Mouse (Mus musculus) stomach, embryonic 15.5 days (tissue): ENCODE data around the gene Pnpla6. TPM values are rescaled to one million over a fixed set of nuclear protein-coding genes. Genes with fewer than 3 reads are reported as not detected.

Experiments used
- ATAC-seq: fragments of 200-750 bp; cut with Nextera tagmentation; 2 replicates; pipeline ENCODE4 v1.8.0; 2017; ENCODE audit warnings: low read depth, moderate number of reproducible peaks, moderate TSS enrichment; ENCODE audit not compliant: insufficient read depth, low FRiP score
- H3K27ac ChIP-seq: fragments of 300-500 bp; sonication (generic); 2 replicates; pipeline ENCODE4 v1.5.1; 2015; ENCODE audit warnings: mild to moderate bottlenecking, inconsistent platforms
- H3K27me3 ChIP-seq: fragments of 300-500 bp; sonication (generic); replicated peaks from 2 replicates; pipeline ENCODE4 v1.6.1; 2015; ENCODE audit warnings: inconsistent platforms
- H3K36me3 ChIP-seq: fragments of 300-500 bp; sonication (generic); 2 replicates; pipeline ENCODE4 v1.6.1; 2015; ENCODE audit warnings: inconsistent platforms
- H3K4me1 ChIP-seq: fragments of 300-500 bp; sonication (generic); 2 replicates; pipeline ENCODE4 v1.6.1; 2015; ENCODE audit warnings: inconsistent platforms
- H3K4me2 ChIP-seq: fragments of 300-500 bp; sonication (generic); 2 replicates; pipeline ENCODE4 v1.6.1; 2015; ENCODE audit warnings: mild to moderate bottlenecking, inconsistent platforms
- H3K4me3 ChIP-seq: fragments of 300-500 bp; sonication (generic); replicated peaks from 2 replicates; pipeline ENCODE4 v1.5.1; 2015; ENCODE audit warnings: inconsistent platforms
- H3K9ac ChIP-seq: fragments of 300-500 bp; sonication (generic); 2 replicates; pipeline ENCODE4 v1.6.1; 2015; ENCODE audit warnings: inconsistent platforms
- H3K9me3 ChIP-seq: fragments of 300-500 bp; sonication (generic); 2 replicates; pipeline ENCODE4 v1.6.1; 2016; ENCODE audit warnings: inconsistent platforms
- WGBS: fragments of 180-500 bp; shearing (Covaris S2); methylation state at CpG from one replicate; pipeline ENCODE4 v1.1.7; 2015; 5-methylcytosine and 5-hydroxymethylcytosine counted together
- polyA plus RNA-seq: library from polyadenylated mRNA; unstranded; fragments of >200 nt; fragmentation: Nextera tagmentation; extraction: Ambion mirVana; gene quantifications from 2 replicates; pipeline ENCODE4 v1.2.1, GENCODE M21; 2015

The Pnpla6 gene
- polyA plus RNA-seq: 27.9 and 35.5 TPM in 2 replicates

- Histone ChIP-seq H3K4me2 (peak within 1 kb of the TSS; percentile 98), H3K4me1 (peaks cover 5% of the 10 kb centered on the region; the same call in 1 of the 2 replicates), H3K27ac (peak within 1 kb of the TSS; percentile 82), H3K27me3 (no peaks in the 10 kb centered on the region), H3K36me3 (no peaks in the 10 kb centered on the region), H3K9me3 (no peaks in the 10 kb centered on the region), H3K4me3 (peak within 1 kb of the TSS; percentile 67), H3K9ac (peak within 1 kb of the TSS; percentile 44)
- WGBS: under 1% methylated on average over 25 of the region's 25 CpGs
- peak; percentile 75 for ATAC-seq
These were observed at the start of gene Pnpla6 for GRCm38 (mm10) chr8:3515260-3515671. Gene Pnpla6, plus strand, starts transcription at chr8:3515384.

GRCm38 (mm10) chr8:3467006-3467885, 47.9 kb upstream of the Pnpla6 start, which contains the start of gene Pex11g:
Gene Pex11g, minus strand, starts transcription at chr8:3467680.
- 6% methylated on average over 32 of the region's 32 CpGs for WGBS
- Histone ChIP-seq H3K4me1 (no peaks in the 10 kb centered on the region), H3K9me3 (no peaks in the 10 kb centered on the region), H3K4me3 (peak within 1 kb of the TSS; percentile 52), H3K9ac (peak within 1 kb of the TSS; percentile 45; the same call in 1 of the 2 replicates), H3K27me3 (no peaks in the 10 kb centered on the region), H3K36me3 (no peaks in the 10 kb centered on the region), H3K4me2 (peak within 1 kb of the TSS; percentile 67), H3K27ac (peak within 1 kb of the TSS; percentile 67)
- peak; percentile 94 for ATAC-seq

DNA sequence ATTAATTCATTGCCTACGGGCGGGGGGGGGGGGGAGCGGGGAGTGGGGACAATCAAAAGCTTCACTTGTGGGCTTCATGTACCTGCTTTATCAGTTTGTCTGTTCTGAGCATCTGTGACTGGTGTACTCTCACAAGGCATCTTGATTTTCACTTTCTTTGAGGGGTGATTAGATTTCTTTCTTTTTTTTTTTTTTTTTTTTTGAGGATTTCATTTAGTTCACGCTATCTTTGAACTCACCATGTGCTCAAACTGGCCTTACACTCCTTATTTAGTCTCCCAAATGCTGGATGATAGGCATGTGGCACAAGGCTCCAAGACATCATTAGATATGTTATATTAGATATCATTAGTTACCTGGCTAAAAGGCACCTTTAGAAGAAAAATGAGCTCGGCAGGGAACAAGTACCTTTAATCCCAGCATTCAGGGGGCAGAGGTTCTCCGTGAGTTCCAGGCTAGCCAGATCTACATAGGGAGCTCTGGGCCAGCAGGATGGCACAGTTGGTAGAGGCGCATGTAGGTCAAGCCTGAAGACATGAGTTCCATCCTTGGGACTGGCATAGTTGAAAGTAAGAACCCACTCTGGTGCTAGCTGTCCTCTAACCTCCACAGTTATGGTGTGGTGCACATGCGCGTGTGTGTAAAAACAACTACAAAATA, 47.2 kb upstream of the Pnpla6 start:
- Histone ChIP-seq H3K36me3 (no peaks in the 10 kb centered on the region), H3K27ac (peak overlapping the region; percentile 67; the same call in 1 of the 2 replicates), H3K27me3 (no peaks in the 10 kb centered on the region), H3K4me2 (peak overlapping the region; percentile 67), H3K4me3 (peak overlapping the region; percentile 52), H3K4me1 (no peaks in the 10 kb centered on the region), H3K9ac (peak overlapping the region; percentile 45; the same call in 1 of the 2 replicates), H3K9me3 (no peaks in the 10 kb centered on the region)
- no peak for ATAC-seq
- WGBS: 51% methylated on average over 9 of the region's 9 CpGs

- whole genome bisulfite sequencing: 80% methylated on average over 1 of the region's 1 CpGs
- H3K4me2 ChIP-seq: no peak overlapping the region
- H3K27me3 ChIP-seq: no peaks in the 10 kb centered on the region
- no peak overlapping the region for H3K9ac ChIP-seq
- H3K4me1 ChIP-seq: no peaks in the 10 kb centered on the region
- H3K9me3 ChIP-seq: no peaks in the 10 kb centered on the region
- H3K4me3 ChIP-seq: no peak overlapping the region
- ATAC-seq: no peak
- H3K27ac ChIP-seq: no peak overlapping the region
- H3K36me3 ChIP-seq: no peaks in the 10 kb centered on the region
These were observed 46.3 kb upstream of the Pnpla6 start for GRCm38 (mm10) chr8:3468838-3469237.

DNA sequence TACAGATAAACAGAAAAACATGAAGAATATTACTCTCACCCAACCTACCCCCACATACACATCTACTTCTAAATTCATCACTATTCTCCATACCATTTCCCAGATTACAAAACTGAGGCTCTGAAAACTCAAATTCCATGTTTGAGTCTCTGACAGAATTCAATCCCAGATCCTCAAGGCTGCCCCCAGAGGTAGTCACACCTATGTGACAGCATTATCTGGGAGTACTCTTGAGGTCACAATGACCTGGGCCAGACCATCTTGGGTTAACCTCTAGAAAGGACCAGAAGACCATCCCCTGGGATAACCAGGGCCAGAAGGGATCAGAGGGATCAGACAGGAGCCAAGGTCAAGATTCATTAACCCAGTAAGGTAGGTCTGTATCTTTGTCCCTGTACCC, 44.6 kb upstream of the Pnpla6 start, which contains the start of gene Tex45:
Gene Tex45, plus strand, starts transcription at position 301 of the 400 bp plus-strand sequence.
- H3K9me3 ChIP-seq: no peaks in the 10 kb centered on the region
- no peak within 1 kb of the TSS for H3K4me2 ChIP-seq
- H3K9ac ChIP-seq: no peak within 1 kb of the TSS
- no peaks in the 10 kb centered on the region for H3K4me1 ChIP-seq
- H3K27ac ChIP-seq: no peak within 1 kb of the TSS
- no peak within 1 kb of the TSS for H3K4me3 ChIP-seq
- no peak for ATAC-seq
- H3K36me3 ChIP-seq: no peaks in the 10 kb centered on the region
- no peaks in the 10 kb centered on the region for H3K27me3 ChIP-seq

GRCm38 (mm10) chr8:3475715-3476429, 39.3 kb upstream of the Pnpla6 start:
- Histone ChIP-seq H3K4me3 (peak overlapping the region; percentile 23), H3K4me1 (no peaks in the 10 kb centered on the region), H3K36me3 (no peaks in the 10 kb centered on the region), H3K27ac (no peak overlapping the region), H3K4me2 (peak overlapping the region; percentile 55), H3K9ac (no peak overlapping the region), H3K27me3 (peaks cover 6% of the 10 kb centered on the region; the same call in 1 of the 2 replicates), H3K9me3 (no peaks in the 10 kb centered on the region)
- no peak for ATAC-seq
- 27% methylated on average over 37 of the region's 37 CpGs for WGBS

GRCm38 (mm10) chr8:3480221-3480785, 34.9 kb upstream of the Pnpla6 start:
- WGBS: 43% methylated on average over 4 of the region's 4 CpGs
- 0 out of 2 replicates have a peak overlapping the region, but pooled peaks have one; percentile 11 for H3K27ac ChIP-seq
- no peaks in the 10 kb centered on the region for H3K4me1 ChIP-seq
- H3K9ac ChIP-seq: no peak overlapping the region
- no peaks in the 10 kb centered on the region for H3K9me3 ChIP-seq
- no peak overlapping the region for H3K4me3 ChIP-seq
- no peak for ATAC-seq
- no peak overlapping the region for H3K4me2 ChIP-seq
- peaks cover 6% of the 10 kb centered on the region; the same call in 1 of the 2 replicates for H3K27me3 ChIP-seq
- no peaks in the 10 kb centered on the region for H3K36me3 ChIP-seq

- no peaks in the 10 kb centered on the region for H3K4me1 ChIP-seq
- 61% methylated on average over 5 of the region's 5 CpGs for WGBS
These were observed 33.6 kb upstream of the Pnpla6 start for GRCm38 (mm10) chr8:3481605-3482004.

GRCm38 (mm10) chr8:3482240-3482740, 32.9 kb upstream of the Pnpla6 start:
- no peak overlapping the region for H3K4me2 ChIP-seq
- no peaks in the 10 kb centered on the region for H3K36me3 ChIP-seq
- H3K9me3 ChIP-seq: no peaks in the 10 kb centered on the region
- no peaks in the 10 kb centered on the region for H3K27me3 ChIP-seq
- H3K27ac ChIP-seq: no peak overlapping the region
- no peak overlapping the region for H3K4me3 ChIP-seq
- no peaks in the 10 kb centered on the region for H3K4me1 ChIP-seq
- 84% methylated on average over 22 of the region's 22 CpGs for WGBS
- no peak for ATAC-seq
- no peak overlapping the region for H3K9ac ChIP-seq

More at GRCm38 (mm10) chr8:3481605-3482004, 33.6 kb upstream of the Pnpla6 start:
- H3K36me3 ChIP-seq: no peaks in the 10 kb centered on the region
- no peaks in the 10 kb centered on the region for H3K9me3 ChIP-seq
- no peaks in the 10 kb centered on the region for H3K27me3 ChIP-seq
- H3K27ac ChIP-seq: no peak overlapping the region
- no peak overlapping the region for H3K9ac ChIP-seq
- no peak for ATAC-seq
- no peak overlapping the region for H3K4me2 ChIP-seq
- H3K4me3 ChIP-seq: no peak overlapping the region

DNA sequence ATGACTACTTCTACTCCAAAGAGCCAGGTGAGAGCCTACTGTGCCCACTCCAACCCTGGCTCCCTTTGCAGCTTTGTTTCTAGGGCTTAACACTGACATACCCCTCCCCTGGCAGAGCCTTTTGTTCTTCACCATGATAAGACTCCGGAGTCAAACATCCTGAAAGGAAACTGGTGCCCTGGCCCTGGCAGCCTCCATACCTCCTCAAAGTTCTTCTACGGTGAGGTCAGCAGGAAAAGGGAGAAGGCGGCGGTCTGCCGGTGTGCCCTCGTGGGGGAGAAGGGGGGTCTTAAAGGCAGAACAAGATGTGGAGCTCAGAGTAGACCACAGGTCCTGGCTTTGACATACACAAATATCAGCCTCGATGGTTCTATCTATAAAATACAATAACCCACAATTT, 31.6 kb upstream of the Pnpla6 start:
- Histone ChIP-seq H3K4me1 (no peaks in the 10 kb centered on the region), H3K9me3 (no peaks in the 10 kb centered on the region), H3K4me3 (no peak overlapping the region), H3K27me3 (no peaks in the 10 kb centered on the region), H3K27ac (no peak overlapping the region), H3K4me2 (no peak overlapping the region), H3K36me3 (no peaks in the 10 kb centered on the region), H3K9ac (no peak overlapping the region)
- no peak for ATAC-seq
- WGBS: 70% methylated on average over 7 of the region's 7 CpGs

DNA sequence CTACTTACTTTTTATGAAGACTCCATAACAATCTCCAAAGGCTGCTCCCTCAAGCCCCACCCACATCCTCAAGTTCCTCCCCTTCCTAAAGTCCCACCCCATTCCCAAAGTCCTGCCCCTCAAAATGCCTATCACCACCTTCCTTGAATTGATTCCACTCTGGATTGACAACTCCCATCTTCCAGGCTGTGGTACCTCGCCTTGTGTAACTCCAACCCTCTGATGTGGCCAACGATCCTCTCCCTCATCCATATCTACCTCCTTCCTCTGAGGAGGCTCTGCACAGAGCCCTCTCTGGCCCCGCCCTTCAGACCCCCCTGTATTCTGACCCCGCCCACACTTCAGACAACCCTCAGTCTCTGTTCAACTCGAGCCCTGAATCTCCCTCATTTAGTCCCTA, 30.0 kb upstream of the Pnpla6 start:
- WGBS: 30% methylated on average over 5 of the region's 5 CpGs
- no peaks in the 10 kb centered on the region for H3K9me3 ChIP-seq

More for the DNA sequence above, 30.0 kb upstream of the Pnpla6 start:
- no peak overlapping the region for H3K9ac ChIP-seq
- ATAC-seq: no peak
- no peaks in the 10 kb centered on the region for H3K4me1 ChIP-seq
- no peak overlapping the region for H3K4me3 ChIP-seq
- no peak overlapping the region for H3K4me2 ChIP-seq
- H3K27me3 ChIP-seq: no peaks in the 10 kb centered on the region
- no peak overlapping the region for H3K27ac ChIP-seq
- no peaks in the 10 kb centered on the region for H3K36me3 ChIP-seq
